Mouse (Mus musculus) frontal cortex, adult 2 months (tissue): ENCODE measurements around the gene Met. TPM values are rescaled to one million over a fixed set of nuclear protein-coding genes. Genes with fewer than 3 reads are reported as not detected.

Source experiments
- DNase-seq, 2 experiments: peaks; one replicate each; pipeline ENCODE4 v3.0.0; 2022; ENCODE audit warnings: low spot score in 1 of 2; ENCODE audit errors: extremely low spot score in 1 of 2
- polyA plus RNA-seq: library from polyadenylated mRNA; depleted of rRNA; stranded (reverse); fragments of >200 nt; gene quantifications from 2 replicates; pipeline ENCODE4 v1.2.3, GENCODE M21; 2012; rRNA removed

The Met gene
- polyA plus RNA-seq, result 3.4 and 3.5 TPM in 2 replicates

DNA sequence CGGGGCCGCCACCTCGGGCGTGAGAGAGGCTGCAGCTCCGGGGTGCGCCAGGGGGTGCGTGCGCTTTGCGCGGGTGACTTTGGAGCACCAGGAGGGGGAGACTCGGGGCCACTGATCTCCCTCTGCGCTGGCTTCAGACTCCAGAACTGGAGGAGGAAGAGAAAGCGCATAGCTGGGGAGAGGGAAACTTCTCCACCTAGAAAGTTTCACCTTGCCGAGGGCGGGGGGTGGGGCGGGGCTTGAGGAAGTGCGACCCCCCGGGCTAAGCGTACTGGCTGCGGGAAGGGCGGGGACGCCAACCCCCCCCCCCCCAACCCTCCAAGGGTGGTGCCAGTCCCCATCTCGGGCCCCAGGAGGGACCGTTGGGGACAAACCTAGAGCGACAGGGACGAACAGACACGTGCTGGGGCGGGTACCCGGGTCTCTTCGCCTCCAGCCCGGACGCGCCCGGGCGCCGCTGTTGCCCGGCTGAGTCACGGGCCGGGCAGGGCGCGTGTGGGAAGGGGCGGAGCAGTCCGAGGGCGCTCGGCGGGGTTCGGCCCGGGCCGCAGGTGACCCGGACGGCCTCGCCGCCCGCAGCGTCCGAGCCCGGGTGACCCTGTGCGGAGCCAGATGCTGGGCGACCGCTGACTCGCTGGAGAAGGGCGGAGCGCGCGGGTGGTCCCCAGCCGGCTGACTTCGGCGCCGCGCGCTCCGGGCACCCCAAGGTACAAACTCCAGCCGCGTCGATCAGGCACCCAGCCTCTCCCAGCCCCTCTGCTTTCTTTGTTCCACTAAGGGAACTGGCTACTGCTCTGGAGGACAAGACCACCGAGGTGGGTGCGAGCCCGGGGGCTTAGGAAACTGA is at the start of gene Met:
TSS of gene Met (plus strand) at position 367 of the 847 bp plus-strand sequence.
- DNase-seq, result peak in 1 of 2 experiments; percentile 17

DNA sequence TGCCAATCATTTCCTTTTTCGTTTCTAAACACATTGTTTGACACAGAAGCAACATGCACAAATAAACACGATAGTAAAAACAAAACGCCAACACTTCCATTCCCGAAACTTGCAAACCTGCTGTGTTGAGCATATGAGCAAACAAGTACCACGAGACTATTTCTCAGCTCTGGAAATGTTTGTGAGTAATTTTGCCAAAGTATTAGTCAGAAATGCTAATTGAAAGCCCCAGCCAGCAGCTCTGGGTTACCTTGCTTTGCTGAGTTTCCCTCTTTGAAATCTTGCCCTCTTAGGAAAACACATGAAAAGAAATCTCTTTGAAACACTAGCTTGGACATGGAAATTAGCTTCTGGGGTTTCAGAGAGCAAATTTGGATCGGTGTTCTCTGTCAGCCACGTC is 45.4 kb upstream of the Met start:
- peak in 1 of 2 experiments; percentile 41 for DNase-seq

DNA sequence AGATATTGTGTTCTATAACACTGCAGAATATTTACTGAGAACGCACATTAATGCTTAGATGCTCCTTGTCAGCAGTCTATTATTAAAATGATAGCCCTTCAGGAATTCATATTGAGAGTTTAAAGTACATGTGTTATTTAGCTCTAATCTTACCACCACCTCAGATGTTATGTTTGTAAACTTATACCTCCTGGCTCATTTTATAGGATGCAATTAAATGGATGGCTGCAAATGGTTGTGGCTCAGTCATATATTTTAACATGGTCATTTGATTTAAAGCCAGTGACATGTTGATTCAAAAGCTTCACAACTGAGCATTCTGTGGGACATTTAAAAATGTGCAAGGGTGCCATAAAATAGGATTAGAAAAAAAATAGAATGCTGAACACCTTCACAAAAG is 41.2 kb upstream of the Met start:
- DNase-seq, result no peak

DNA sequence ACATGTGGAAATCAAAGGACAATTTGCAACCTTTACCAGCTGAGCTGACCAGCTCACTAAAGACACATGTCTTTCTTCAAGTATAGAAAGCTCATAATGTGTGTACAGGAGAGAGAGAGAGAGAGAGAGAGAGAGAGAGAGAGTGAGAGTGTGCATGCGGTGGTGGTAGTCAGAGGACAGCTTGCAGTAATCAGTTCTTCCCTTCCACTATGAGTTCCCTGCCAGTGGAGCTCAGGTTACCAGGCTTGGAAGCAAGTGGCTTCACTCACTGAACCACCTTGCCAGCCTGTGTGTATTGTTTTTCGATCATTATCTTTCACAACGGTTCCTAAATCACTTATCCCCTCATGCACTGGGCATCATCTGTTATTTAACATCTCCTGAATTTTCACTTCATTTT is 34.6 kb upstream of the Met start:
- DNase-seq, result no peak

DNA sequence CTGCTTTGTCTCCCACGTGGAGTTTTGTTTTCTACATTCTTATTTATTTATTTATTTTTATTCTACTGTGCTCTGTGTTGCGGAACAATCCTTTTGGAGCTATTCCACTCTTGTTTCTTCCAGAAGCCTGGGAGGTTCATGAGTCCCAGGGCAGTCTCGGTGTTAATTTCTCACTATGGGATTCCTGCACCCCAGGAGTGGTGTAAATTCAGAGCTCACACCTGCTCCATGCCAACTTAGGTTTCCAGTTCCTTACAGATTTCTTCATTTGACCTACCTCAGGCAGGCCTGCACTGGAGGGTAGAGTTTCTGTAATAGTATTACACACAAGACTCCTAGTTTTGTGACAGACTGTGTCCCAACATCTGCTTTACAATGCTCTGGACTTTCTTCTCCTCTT is 34.0 kb upstream of the Met start:
- no peak for DNase-seq

DNA sequence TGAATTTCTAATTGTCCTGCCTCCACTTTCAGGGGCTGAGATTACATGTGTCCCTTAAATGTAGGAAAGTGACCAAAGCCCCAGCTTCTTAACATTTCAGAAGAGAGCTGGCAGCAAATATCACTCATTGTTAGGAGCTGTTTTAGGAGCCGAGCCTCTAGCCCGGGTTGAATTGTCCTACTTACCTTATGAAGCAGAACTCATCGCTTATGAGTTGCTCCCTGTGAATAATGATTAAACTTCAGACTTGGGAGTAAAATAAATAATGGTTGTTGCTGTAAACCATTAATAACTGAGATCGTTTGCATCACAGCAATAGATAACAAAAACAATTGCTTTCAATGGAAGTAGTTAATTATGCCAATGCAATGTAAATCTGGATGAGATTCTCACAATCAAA is 20.3 kb upstream of the Met start:
- no peak for DNase-seq

DNA sequence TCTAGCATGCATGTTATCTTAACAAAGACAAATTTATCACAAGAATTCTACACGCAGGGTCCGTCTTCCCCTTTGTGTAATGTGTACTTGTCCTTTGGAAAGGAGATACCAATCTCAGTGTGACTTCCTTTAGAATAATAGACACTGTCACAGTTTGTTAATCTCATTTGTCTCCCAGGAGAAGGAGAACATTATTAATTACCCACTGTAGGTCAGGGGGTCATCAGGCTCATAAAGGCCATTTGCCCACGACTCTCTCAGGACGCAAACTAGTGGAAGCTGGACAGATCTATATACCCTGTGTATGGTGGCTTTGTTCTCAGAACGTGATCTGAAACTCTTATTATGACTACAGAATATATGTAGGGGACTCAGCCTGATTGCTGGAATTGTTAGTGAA is 12.3 kb upstream of the Met start:
- no peak for DNase-seq

DNA sequence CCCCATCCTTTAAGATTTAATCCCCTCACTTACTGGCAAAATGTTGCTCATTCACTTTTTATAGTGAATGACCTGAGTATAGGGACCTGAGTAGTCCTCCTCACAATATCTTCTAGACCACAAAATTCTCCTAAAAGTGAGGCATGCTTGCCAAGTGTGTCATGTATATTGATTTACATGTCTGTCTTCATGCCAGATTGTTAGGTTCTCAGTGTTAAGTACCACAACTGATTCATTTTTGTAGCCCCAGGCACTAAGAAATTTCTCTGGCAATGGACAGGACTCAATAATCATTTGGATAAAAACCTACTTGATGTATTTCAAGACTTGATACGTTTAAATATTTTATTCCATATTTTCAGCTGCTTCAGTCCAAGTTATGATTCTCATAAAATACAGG is 8.5 kb upstream of the Met start:
- DNase-seq, result no peak

DNA sequence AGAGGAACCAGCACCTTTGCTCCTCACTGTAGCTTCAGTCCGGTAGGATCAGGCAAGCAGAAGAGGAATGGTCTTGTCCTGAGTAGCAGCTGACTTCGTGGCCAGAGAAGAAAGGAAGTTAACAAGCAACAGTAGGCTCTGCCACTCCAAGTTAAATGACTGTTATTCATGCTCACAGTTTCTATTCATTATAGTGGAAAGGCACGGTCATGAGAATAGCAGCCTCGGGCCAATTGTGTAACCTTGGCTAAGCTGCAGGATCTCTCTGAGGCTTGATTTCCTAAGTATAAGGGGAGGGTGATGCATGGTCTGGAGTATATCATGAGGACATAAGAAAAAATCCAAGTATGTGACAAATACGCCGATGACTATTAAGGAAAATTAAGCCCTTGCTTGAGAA is 4.0 kb upstream of the Met start:
- no peak for DNase-seq

DNA sequence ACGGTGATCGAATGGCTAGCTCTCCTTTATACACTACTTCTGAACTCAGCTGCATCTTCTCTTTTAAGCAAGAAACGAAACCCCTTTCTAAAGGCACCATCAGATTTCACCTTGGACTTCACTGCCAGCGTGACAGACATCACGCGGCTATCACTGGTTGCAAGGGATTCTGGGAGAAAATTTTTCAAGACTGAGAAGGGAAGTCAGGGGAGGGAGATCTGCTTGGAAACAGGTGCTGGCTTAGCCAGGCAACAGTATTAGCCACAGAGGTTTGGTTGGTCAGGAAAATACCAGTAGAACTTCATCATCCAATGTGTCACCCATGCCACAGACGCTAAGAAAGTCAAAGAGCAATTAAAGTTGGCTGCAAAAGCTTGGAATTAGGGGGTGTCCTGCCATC is 2.2 kb upstream of the Met start:
- DNase-seq, result no peak

DNA sequence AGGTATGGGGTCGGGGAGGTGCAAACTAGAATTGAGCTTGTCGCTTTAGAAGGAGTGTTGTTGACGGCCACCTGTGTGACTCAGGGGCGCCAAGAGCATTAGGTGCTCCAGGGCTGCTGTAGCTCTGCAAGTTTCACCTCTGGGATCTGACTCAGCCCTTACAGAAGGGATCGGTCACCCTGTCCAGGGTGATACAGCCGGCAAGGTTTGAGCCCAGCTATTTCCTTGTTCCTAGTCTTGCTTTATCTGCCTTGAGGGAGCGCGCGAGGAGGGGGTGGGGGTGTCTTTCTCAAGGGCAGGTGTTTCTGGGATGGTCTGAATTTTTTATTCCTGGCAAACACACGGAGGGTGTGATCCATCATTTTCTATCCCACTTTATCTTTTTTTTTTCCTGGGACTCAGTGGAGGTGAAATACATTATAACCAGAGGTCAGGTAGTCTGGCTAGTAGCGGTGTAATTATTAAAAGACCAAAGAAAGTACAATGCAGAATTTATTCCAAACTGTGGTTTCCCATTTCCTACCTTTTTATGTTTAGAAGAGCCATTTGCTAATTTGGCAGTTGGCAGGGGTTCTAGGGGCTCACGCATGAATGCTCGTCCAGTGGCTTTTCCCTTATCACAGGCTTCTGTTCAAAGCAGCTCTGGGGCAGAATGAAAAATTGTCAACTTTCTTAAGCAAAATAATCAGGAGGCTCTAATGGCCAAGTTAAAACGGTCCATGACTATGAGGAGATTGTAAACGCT is 853 bp downstream of the Met start:
- no peak for DNase-seq

DNA sequence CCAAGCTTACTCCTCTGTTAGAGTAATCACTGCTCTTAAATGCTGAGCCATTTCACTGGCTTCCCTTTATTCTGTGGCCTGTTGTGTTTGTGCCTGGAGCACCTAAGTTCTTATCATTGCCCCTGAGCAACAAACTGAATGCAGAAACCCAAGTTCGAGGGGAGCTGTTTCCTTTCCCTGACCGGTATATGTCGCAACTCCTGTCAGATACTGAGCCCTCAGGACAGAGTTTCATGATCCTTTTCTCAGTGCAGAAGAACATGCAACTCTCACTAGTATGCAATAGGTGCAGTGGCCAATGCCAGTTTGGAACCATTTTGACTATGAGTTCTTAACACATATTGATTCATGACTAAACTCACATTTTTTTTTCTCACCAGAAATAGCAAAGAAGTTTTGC is 2.9 kb downstream of the Met start:
- DNase-seq, result no peak

DNA sequence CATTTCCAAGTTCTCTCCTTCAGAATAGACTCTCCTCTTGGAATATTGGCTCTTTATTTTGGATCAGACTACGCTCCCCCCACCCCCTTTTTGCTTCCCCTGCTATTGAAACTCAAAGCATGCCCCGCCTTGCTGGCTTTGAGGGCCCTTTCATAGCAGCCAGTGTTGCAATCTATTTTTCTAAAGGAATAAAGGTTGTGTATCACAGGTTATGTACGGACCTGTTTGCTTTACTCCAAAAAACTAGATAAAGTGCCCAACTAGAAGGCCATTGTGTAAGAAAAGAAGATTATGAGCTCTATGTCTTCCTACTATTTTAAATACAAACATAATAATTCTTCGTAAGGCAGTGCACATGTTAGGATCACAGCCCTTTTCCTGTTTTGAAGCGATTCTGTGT is 5.4 kb downstream of the Met start:
- DNase-seq, result no peak

DNA sequence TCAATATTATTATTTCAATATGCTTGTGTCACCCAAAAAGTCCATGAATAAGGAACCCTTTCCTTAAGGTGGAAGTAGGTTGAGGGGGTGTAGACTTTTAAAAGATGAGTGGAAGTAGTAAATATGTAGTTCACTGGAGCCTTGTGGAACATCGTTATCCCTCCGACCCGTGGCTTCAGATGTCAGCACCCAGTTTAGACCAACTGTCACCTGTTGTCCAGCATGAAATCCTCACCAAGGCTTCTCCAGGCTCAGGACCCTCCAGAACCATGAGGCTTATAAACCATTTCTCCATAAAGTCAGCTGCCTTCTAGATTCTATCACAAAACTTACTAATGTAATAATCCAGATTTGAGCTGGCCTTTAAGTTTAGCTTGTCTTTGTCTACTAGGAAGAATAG is 9.5 kb downstream of the Met start:
- DNase-seq, result no peak

DNA sequence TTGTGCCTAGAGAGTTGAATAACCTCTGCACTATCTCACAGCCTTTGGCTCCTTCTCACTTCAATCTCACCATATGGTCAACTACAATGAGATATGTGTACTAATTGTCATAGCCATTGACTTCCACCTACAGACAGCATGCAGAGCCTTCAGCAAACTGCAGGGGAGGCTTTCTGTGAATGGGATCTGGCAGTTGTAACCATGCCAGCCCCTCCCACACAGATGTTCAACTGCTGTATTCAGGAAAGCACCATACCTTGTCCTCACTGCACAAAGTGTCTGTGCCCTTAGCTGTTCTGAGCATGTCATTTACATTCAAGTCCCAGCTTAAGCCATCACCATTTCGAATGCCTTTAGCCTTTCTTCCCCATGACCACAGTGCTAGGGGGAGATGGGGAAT is 14.2 kb downstream of the Met start:
- no peak for DNase-seq

DNA sequence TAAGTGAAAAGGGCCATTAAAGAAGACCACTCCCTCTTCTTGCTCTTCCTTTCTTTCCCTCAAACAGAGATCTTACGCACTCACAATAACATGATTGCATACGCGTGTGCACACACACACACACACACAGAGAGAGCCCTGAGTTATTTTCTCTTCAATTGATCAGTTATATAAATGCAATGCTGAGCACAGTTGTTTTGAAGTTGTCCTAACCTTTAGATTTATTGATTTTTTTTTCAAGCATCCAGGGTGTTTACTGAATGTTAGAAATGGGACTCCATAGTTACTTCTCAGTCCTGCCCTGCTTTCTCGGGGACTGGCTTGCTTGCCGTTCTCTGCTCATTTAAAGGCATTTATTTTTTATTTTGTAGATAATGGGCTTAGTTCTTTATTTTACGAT is 14.7 kb downstream of the Met start:
- DNase-seq, result no peak

DNA sequence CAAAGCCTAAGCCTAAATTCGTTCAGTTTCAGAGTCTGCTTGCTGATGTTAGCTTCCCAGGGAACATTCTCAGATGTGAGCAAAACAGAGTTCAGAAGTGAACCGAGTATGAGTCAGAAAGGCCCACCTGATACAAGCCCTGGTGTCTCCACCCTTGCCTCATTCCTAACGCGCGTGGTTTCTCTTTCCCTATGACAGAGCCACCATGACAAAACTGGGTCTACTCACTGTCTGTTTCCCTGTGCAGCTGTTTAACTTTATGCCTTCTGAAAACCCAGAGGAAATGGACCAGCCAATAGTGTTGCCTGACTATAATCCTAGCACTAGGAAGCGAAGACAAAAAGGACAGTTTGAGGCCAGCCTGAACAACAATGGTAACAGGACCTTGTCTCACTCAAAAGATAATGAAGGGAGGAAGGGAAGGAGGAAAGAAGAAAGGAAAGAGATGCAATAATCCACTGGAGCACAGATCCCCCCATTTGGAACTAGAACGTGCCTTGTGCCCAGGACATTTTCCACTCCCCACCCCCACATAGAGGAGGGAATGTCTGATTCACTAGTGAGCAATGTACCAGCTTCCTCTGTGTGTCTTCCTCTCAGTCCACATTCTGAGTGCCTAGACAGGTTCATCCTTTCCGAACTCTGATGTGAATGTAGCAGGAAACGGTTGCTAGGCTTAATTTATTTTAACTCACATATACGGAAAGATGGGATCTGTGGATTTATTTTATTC is 15.4 kb downstream of the Met start:
- no peak for DNase-seq

DNA sequence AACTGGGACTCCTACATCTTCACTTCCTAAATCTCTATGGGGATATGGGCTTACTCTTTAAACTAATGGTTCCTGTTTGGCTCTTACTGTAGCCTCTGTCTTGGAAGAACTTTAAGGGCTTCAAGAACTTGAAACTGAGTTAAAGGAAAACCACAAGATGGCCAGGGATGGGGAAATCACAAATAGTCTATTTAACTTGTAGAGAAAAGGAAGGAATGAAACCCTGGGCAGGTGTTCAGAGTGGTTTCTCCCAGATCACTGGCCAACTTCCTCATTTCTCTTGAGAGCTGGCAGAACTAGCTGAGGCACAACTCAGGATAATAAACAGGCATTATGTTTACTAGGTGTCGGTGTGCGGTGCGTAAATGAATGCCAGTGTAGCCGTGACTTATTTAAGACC is 17.5 kb downstream of the Met start:
- DNase-seq, result no peak

DNA sequence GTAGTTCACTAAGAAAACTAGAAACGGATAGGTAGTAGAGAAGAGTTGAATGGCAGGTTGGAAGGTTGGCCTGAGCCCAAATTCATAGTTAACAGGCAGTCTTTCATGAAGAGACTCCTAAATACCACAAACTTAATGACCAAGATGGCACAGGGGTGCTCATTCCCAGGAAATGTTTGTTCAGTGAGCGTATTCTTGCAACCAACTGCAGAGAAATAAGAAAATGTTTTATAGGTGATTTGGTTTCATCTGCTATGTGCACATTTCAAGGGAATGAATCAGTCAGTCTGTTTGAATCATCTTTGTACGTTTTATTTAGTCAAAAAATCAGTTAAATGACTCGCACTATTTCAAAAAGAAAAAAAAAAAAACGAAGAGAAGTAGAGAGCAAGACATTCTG is 21.6 kb downstream of the Met start:
- no peak for DNase-seq

DNA sequence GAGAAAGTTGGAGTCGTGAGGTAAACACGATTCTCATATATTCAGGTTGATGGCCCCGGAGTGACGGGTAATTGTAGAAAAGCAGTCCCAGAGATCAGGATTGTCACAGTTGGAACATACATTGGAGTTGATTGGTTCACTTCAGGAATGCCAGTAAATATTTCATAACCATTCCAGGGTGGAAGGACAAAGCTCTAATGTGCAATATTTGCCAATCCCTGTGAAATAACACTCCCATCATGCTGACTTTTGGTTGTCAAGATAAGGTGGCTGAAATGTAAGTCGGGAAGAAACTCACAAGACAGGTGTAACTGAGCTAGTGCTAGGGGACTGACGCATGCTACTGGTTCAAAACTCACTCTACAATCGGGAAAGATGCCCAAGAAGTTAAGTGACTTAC is 22.2 kb downstream of the Met start:
- no peak for DNase-seq

DNA sequence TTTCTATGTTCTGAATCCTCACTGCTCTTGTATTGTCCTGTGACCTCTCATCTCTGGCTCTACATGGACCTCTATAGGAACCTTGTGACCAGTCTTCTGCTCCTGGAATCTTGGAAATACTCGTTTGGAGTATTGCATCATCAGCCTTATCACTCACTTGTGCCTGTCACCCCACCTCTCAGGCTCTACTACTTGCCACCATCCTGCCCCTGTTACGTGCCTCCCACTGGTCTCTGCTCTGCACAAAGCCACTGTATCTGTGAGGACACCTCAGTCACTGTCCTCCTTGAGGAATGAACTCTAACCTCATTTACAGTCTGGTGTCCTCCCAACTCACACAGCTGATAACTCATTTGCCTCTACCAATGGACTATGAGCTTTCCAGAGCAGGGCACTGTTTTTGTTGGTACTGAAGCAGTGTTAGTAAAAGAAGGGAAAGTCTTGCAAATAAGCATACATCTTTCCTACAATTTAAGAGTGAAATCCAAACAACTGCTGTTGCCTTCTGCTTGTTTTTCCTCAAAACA is 24.8 kb downstream of the Met start:
- DNase-seq, result no peak
